Mouse (Mus musculus) bone marrow macrophage, adult 2 months (primary cell): ENCODE data around the gene Ermap. TPM values are rescaled to one million over a fixed set of nuclear protein-coding genes. Genes with fewer than 3 reads are reported as not detected.

Experiments used
- H3K27ac ChIP-seq: 2 replicates; pipeline ENCODE4 v1.5.1; 2012; ENCODE audit warnings: low read depth, low read length; ENCODE audit not compliant: insufficient read depth
- H3K4me1 ChIP-seq: 2 replicates; pipeline ENCODE4 v1.6.1; 2012; ENCODE audit warnings: low read length; ENCODE audit not compliant: control insufficient read depth, insufficient read depth
- H3K4me3 ChIP-seq: 2 replicates; pipeline ENCODE4 v1.5.1; 2012; ENCODE audit warnings: mild to moderate bottlenecking, low read length, moderate library complexity; ENCODE audit not compliant: insufficient read depth
- CTCF ChIP-seq: IDR thresholded peaks from 2 replicates; pipeline ENCODE4 v1.5.1; 2012; ENCODE audit warnings: low read depth, mild to moderate bottlenecking, low read length, moderate library complexity
- POLR2A ChIP-seq: IDR thresholded peaks from 2 replicates; pipeline ENCODE4 v1.6.1; 2012; ENCODE audit warnings: mild to moderate bottlenecking, low read depth, low read length, borderline replicate concordance
- polyA plus RNA-seq: library from polyadenylated mRNA; stranded (reverse); fragments of >200 nt; gene quantifications from 2 replicates; pipeline ENCODE4 v1.2.4, GENCODE M21; 2012; ENCODE audit not compliant: missing spikeins, insufficient read depth, insufficient read length

Gene Ermap
- polyA plus RNA-seq, 1 experiment, result 0.68 TPM

DNA sequence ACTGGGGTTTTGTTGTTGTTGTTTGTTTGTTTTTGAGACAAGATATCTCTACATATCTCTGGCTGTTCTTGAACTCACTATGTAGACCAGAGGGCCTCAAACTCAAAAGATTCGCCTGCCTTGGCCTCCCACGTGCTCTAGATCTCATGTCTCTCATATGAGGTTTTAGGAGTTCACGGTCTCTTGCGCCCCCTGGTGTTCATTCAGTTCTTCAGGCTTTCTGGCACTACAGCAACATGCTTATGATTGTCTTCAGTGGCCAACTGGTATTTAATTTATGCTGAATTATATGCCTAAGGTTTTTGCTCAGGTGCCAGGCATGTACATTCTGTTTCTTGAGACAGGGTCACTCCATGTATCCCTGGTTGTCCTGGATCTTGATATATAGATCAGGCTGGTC is 22.1 kb downstream of the Ermap start:
- H3K4me3 ChIP-seq, result no peak overlapping the region
- TF ChIP-seq CTCF, result peak; percentile 43; the same call in 1 of the 2 replicates
- TF ChIP-seq POLR2A, result no peak
- H3K27ac ChIP-seq, result no peak overlapping the region
- H3K4me1 ChIP-seq, result no peaks in the 10 kb centered on the region

DNA sequence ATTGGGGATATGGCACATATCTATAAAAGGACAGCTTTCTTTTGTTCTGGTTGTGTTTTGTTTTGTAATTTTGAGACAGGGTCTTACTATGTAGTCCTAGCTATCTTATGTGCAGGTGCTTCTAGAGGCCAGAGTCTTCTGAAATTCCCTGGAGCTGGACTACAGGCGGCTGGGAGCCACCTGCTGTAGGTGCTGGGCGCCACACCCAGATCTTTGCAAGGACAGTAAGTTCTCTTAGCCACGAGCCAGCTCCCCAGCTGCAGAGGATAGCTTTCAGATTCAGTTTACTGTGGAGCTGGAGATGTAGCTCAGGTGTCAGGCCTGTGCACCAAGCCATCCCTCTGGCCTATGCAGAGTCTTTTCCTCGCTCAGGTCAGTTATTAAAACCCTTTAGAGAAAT is 22.7 kb downstream of the Ermap start:
- Histone ChIP-seq H3K27ac (no peak overlapping the region), H3K4me3 (no peak overlapping the region), H3K4me1 (no peaks in the 10 kb centered on the region)
- TF ChIP-seq CTCF, result no peak
- no peak for TF ChIP-seq POLR2A

- TF ChIP-seq POLR2A (no peak), CTCF (no peak)
- no peak overlapping the region for H3K4me3 ChIP-seq
- no peak overlapping the region for H3K27ac ChIP-seq
- H3K4me1 ChIP-seq, result no peaks in the 10 kb centered on the region
Measured at GRCm38 (mm10) chr4:119165916-119166315, 23.9 kb downstream of the Ermap start.

DNA sequence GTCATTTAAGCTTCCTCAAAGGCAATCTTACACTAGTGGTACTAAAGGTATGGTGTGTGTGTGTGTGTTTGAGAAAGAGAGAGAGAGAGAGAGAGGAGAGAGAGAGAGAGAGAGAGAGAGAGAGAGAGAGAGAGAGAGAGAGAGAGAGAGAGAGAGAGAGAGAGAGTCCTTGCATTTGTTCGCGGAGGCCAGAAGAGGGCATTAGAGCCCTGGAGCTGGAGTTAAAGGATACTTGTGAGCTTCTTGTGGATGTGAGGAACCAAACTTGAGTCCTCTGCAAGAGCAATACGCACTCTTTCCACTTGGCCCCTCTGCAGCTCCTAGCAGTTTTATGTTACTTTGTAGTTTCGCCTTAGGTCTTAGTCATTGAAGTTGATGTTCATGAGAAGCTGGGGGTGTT is 26.8 kb downstream of the Ermap start:
- Histone ChIP-seq H3K4me3 (no peak overlapping the region), H3K4me1 (no peaks in the 10 kb centered on the region), H3K27ac (no peak overlapping the region)
- TF ChIP-seq CTCF (no peak), POLR2A (no peak)

- H3K4me3 ChIP-seq, result no peak overlapping the region
- no peaks in the 10 kb centered on the region for H3K4me1 ChIP-seq
- no peak for TF ChIP-seq POLR2A
- no peak for TF ChIP-seq CTCF
- H3K27ac ChIP-seq, result no peak overlapping the region
Measured at GRCm38 (mm10) chr4:119161358-119161757, 28.5 kb downstream of the Ermap start.

DNA sequence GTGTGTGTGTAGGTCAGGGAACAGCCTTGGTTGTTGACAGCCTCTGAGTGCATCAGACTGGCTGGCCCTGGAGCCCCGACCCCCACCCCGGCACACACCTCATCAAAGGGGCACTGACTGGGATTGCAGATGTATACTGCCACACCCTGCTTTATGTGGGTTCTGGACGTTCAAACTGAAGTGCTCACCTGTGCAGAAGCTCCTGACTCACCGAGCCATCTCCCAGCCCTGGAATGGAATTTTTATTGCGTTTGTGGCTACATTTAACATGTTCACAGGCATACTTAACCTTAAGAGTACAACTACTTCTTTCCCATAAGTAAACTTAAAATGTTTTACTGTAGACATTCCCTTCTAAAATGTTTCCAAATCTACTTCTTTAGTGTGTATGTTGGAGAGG is 31.9 kb downstream of the Ermap start:
- H3K27ac ChIP-seq, result no peak overlapping the region
- no peak overlapping the region for H3K4me3 ChIP-seq
- no peak for TF ChIP-seq POLR2A
- no peak for TF ChIP-seq CTCF
- no peaks in the 10 kb centered on the region for H3K4me1 ChIP-seq

DNA sequence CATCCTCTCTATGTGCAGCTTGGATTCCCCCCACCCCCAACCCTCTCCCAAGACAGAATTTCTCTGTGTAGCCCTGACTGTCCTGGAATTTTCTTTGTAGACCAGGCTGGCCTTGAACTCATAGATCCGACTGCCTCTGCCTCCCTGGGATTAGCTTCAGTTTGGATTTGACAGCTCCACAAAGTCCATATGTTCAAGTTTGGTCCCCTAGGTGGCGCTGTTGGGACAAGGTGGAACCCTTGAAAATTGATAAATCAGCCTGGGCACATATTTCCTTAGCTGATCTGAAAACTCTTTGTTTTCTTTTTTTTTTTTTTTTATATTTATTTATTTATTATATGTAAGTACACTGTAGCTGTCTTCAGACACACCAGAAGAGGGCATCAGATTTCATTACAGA is 32.6 kb downstream of the Ermap start:
- Histone ChIP-seq H3K4me1 (no peaks in the 10 kb centered on the region), H3K4me3 (no peak overlapping the region), H3K27ac (no peak overlapping the region)
- no peak for TF ChIP-seq CTCF
- no peak for TF ChIP-seq POLR2A

DNA sequence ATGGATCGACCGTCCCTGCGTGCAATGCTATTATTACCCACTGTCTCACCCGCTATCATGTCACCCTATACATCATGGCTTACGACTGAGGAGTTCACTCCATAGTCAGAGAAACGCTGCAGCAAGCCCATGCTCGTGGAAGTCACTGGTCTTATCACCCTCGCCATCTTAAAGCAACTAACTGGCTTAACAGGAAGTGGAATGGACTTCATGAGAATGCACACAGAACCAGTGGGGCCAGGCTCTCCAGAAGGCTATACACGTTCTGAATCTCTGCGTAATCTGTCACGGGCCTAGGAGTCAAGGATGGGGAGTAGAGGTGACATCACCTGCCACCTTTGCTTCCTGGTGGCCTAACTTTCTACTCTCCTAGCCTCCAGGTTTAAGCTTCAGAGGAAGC is 41.1 kb downstream of the Ermap start:
- TF ChIP-seq CTCF, result no peak
- no peak for TF ChIP-seq POLR2A
- H3K4me3 ChIP-seq, result no peak overlapping the region
- H3K27ac ChIP-seq, result no peak overlapping the region
- H3K4me1 ChIP-seq, result no peaks in the 10 kb centered on the region

DNA sequence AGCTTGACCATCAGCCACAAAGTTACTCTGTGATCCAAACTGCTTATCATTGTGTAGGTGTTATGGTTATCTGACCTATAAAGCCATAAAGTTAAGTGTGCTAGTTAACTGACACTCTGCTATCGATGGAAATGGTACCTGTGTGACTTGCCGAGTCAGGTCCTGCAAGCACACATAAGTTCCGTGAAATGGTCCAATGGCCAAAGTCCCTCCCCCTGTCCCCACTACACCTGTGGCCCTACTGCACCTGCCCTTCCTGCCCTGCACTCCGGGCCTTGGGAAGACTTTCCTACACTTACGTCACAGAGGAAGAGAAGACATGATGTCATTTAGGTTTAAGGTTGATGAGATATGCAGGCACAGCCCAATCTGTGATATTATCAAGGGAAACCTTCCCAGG is 42.5 kb downstream of the Ermap start:
- Histone ChIP-seq H3K27ac (no peak overlapping the region), H3K4me3 (no peak overlapping the region), H3K4me1 (no peaks in the 10 kb centered on the region)
- no peak for TF ChIP-seq POLR2A
- TF ChIP-seq CTCF, result no peak

GRCm38 (mm10) chr4:119146816-119147215 is 43.0 kb downstream of the Ermap start:
- TF ChIP-seq CTCF (no peak), POLR2A (no peak)
- Histone ChIP-seq H3K4me1 (no peaks in the 10 kb centered on the region), H3K27ac (no peak overlapping the region), H3K4me3 (no peak overlapping the region)

DNA sequence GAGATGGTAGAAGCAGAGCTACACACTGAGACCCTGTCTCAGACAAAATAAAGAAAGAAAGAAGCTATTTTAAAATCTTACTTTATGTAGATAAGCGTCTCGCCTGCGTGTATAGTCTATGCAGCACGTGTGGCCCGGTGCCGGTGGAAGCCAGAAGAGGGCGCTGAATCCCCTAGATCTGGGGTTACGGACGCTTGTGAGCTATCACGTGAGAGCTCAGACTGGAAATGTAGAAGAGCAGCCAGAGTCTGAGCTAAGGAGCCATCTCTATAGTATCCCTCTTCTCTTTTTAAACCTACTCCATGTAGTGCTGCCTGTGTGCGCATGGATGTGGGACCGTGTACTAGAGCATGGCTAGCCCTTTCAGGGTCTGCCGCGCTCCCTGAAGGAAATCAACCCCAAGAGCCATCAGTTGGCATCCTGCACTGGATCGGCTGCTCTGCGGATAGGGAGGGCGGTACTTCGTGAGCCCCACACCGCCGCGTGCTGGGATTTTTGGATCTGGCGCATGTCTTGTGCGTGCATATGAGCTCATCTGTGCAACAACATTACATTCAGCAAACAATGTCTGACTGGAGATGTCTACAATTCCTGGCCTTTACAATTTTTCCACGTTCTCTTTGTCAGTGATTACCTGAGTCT is 47.5 kb downstream of the Ermap start:
- no peak overlapping the region for H3K27ac ChIP-seq
- TF ChIP-seq POLR2A (no peak), CTCF (peak; percentile 40; the same call in 1 of the 2 replicates)
- H3K4me3 ChIP-seq, result no peak overlapping the region
- no peaks in the 10 kb centered on the region for H3K4me1 ChIP-seq
